Mouse (Mus musculus) CD4-positive, CD25-positive, alpha-beta regulatory T cell, adult 2 months (primary cell): ENCODE data around the gene Smim15.

Experiments used
- DNase-seq: peaks from one replicate; pipeline ENCODE4 v3.0.0-alpha.2; 2012; ENCODE audit warnings: low read depth, low spot score

The Smim15 gene

GRCm38 (mm10) chr13:108062900-108063299, 18.7 kb downstream of the Smim15 start:
- no peak for DNase-seq

- DNase-seq, result no peak
These were observed 19.3 kb downstream of the Smim15 start for GRCm38 (mm10) chr13:108063374-108064134.

GRCm38 (mm10) chr13:108064331-108064730, 20.1 kb downstream of the Smim15 start:
- DNase-seq, result no peak

GRCm38 (mm10) chr13:108066021-108066420, 21.8 kb downstream of the Smim15 start:
- DNase-seq, result no peak

GRCm38 (mm10) chr13:108069151-108069550, 24.9 kb downstream of the Smim15 start:
- no peak for DNase-seq

- DNase-seq, result no peak
These were observed 25.9 kb downstream of the Smim15 start for GRCm38 (mm10) chr13:108070171-108070570.

- DNase-seq, result no peak
These were observed 33.2 kb downstream of the Smim15 start for GRCm38 (mm10) chr13:108077476-108077875.

GRCm38 (mm10) chr13:108077901-108078300, 33.7 kb downstream of the Smim15 start:
- no peak for DNase-seq

- DNase-seq, result no peak
These were observed 39.8 kb downstream of the Smim15 start for GRCm38 (mm10) chr13:108084086-108084485.

- no peak for DNase-seq
These were observed 41.8 kb downstream of the Smim15 start for GRCm38 (mm10) chr13:108086036-108086435.

- no peak for DNase-seq
These were observed 42.5 kb downstream of the Smim15 start for GRCm38 (mm10) chr13:108086724-108087123.

GRCm38 (mm10) chr13:108092290-108092689, 48.0 kb downstream of the Smim15 start:
- DNase-seq, result no peak

GRCm38 (mm10) chr13:108094681-108095080, 50.4 kb downstream of the Smim15 start:
- DNase-seq, result no peak

- DNase-seq, result no peak
These were observed 51.4 kb downstream of the Smim15 start for GRCm38 (mm10) chr13:108095617-108096016.

GRCm38 (mm10) chr13:108096446-108096845, 52.2 kb downstream of the Smim15 start:
- DNase-seq, result no peak
